22 mouse cellular contexts compared by ENCODE assay signal in genomic region chr8:104309441-104310155, GRCm38 (mm10). TPM values are rescaled to one million over a fixed set of nuclear protein-coding genes. Genes with fewer than 3 reads are reported as not detected.
DNase-seq lines count a peak whose midpoint lies in the region; TF ChIP-seq lines count a peak whose summit lies in the region.
"Not testable (repeated sequence)": the region's sequence is repeated elsewhere in the genome, so short reads cannot be mapped to it uniquely, and the experiment has no call there.
"Had no signal": no experiment of that assay in that cellular context is flagged by ENCODE, and none has a peak within 500 bp of the region (broad histone marks: within the 10 kb centered on the region; RNA-seq: fewer than 3 reads in every experiment).

Gene Gm45711 (minus strand): TSS chr8:104310081.
Gene Cmtm1 (minus strand): TSS chr8:104310145.

- H3K4me3 ChIP-seq in kidney, adult 2 months (ENCODE audit: insufficient read depth, low read depth, low read length); liver, adult 2 months (ENCODE audit: insufficient read depth, low read depth, low read length): not testable (repeated sequence)
- H3K4me3 ChIP-seq in testis, adult 2 months (ENCODE audit: control insufficient read depth, low read depth, low read length): peak within 1 kb of the TSS; percentile 73

- H3K9ac ChIP-seq in liver, adult 2 months (ENCODE audit: low read depth, low read length): not testable (repeated sequence)

- WGBS in kidney, adult 2 months: 81% methylated on average over 36 of the region's 36 CpGs
- WGBS in liver, adult 2 months: 73% methylated on average over 36 of the region's 36 CpGs

- not testable (repeated sequence) for TF ChIP-seq POLR2A in kidney, adult 2 months (IDR thresholded peaks at IDR 0.05; ENCODE audit: low read depth, low read length); liver, adult 2 months (IDR thresholded peaks at IDR 0.05; ENCODE audit: extremely low read depth, insufficient read depth, low read length)
- TF ChIP-seq POLR2A in testis, adult 2 months (IDR thresholded peaks at IDR 0.05; ENCODE audit: control insufficient read depth, low read depth, low read length): peak; percentile 40; the same call in 1 of the 2 replicates

- TF ChIP-seq CTCF in kidney, adult 2 months (conservative IDR thresholded peaks at IDR 0.05; ENCODE audit: insufficient read depth, insufficient read length, low read depth, low read length); liver, adult 2 months (IDR thresholded peaks at IDR 0.05; ENCODE audit: low read depth, low read length); testis, adult 2 months (IDR thresholded peaks at IDR 0.05; ENCODE audit: control insufficient read depth, insufficient read depth, insufficient replicate concordance, low read depth, low read length): not testable (repeated sequence)

- H3K79me2 ChIP-seq in liver, adult 2 months (ENCODE audit: control insufficient read depth, insufficient read depth, low read length): not testable (repeated sequence)

- H3K27ac ChIP-seq in kidney, adult 2 months (ENCODE audit: insufficient read depth, low read depth, low read length); liver, adult 2 months (replicated peaks; ENCODE audit: insufficient read depth, low read depth, low read length): not testable (repeated sequence)
- H3K27ac ChIP-seq in testis, adult 2 months (ENCODE audit: control insufficient read depth, insufficient read depth, low read depth, low read length): peak within 1 kb of the TSS; percentile 45; the same call in 1 of the 2 replicates

- not testable (repeated sequence) for H3K36me3 ChIP-seq in kidney, adult 2 months (ENCODE audit: control insufficient read depth, insufficient read depth, low read length); liver, adult 2 months (ENCODE audit: control insufficient read depth, insufficient read depth, low read length); testis, adult 2 months (ENCODE audit: control insufficient read depth, insufficient read depth, low read length)

- H3K4me1 ChIP-seq in kidney, adult 2 months (ENCODE audit: control insufficient read depth, insufficient read depth, low read length); liver, adult 2 months (ENCODE audit: control insufficient read depth, insufficient read depth, low read length); testis, adult 2 months (ENCODE audit: control insufficient read depth, insufficient read depth, low read length): not testable (repeated sequence)

- not testable (repeated sequence) for H3K27me3 ChIP-seq in kidney, adult 2 months (replicated peaks; ENCODE audit: control insufficient read depth, insufficient read depth, low read length); liver, adult 2 months (ENCODE audit: control insufficient read depth, insufficient read depth, low read length); testis, adult 2 months (ENCODE audit: control insufficient read depth, insufficient read depth, low read length)

- intact Hi-C loops in gastrocnemius, postnatal 36 days (cut with DNase I); heart, postnatal 14 days (cut with DNase I): not testable (repeated sequence)

- DNase-seq in adrenal gland, adult 18-20 months (ENCODE audit: low spot score in 2 of 2): peak; percentile 33 to 60
- peak; percentile 19 for DNase-seq in cerebellum, adult 11 months
- DNase-seq in cerebellum, postnatal 25 days: peak; percentile 50 to 54
- peak; percentile 61 to 68 for DNase-seq in gastrocnemius, postnatal 36 days
- peak; percentile 14 to 35 for DNase-seq in heart, postnatal 14 days
- peak; percentile 16 for DNase-seq in kidney, adult 2 months
- peak; percentile 20 for DNase-seq in liver, adult 2 months (ENCODE audit: extremely low read depth, low read depth, low spot score)

RNA-seq across cellular contexts. Expression of gene Gm45711, which starts in this region (rescaled TPM):
- total RNA-seq in adrenal gland, adult 18-20 months (2021): not detected
- total RNA-seq in gastrocnemius, postnatal 36 days (2021): not detected
- not detected for total RNA-seq in heart, postnatal 14 days (2021)
- polyA plus RNA-seq in kidney, adult 2 months (2012; rRNA removed): not detected in 2 replicates
- not detected in 2 replicates for total RNA-seq in liver, adult 2 months (2014; rRNA removed)
- not detected in 2 replicates for polyA plus RNA-seq in liver, adult 2 months (2012; rRNA removed)
- polyA plus RNA-seq in testis, adult 2 months (2012; rRNA removed): 52.5 and 57.0 TPM in 2 replicates
- total RNA-seq: megakaryocyte-erythroid progenitor cell, adult 5-6 weeks; MEL had no signal
- polyA plus RNA-seq: brain, embryonic 14.5 days; C2C12; cortical plate, adult 2 months; embryonic facial prominence, embryonic 14.5 days; forebrain, embryonic 10.5 days; heart, embryonic 11.5 days; hindbrain, embryonic 11.5 days; intestine, postnatal 0 days; limb, embryonic 12.5 days; liver, embryonic 15.5 days; neural tube, embryonic 12.5 days; small intestine, adult 2 months had no signal

RNA-seq across cellular contexts. Expression of gene Cmtm1, which starts in this region (rescaled TPM):
- total RNA-seq in adrenal gland, adult 18-20 months (2021): under 1 TPM; 0.19 to 0.46 TPM
- not detected for total RNA-seq in gastrocnemius, postnatal 36 days (2021)
- not detected for total RNA-seq in heart, postnatal 14 days (2021)
- not detected in 2 replicates for polyA plus RNA-seq in kidney, adult 2 months (2012; rRNA removed)
- total RNA-seq in liver, adult 2 months (2014; rRNA removed): not detected in 2 replicates
- polyA plus RNA-seq in liver, adult 2 months (2012; rRNA removed): not detected in 2 replicates
- 14.7 TPM in 2 replicates for polyA plus RNA-seq in testis, adult 2 months (2012; rRNA removed)
- total RNA-seq: megakaryocyte-erythroid progenitor cell, adult 5-6 weeks; MEL had no signal
- polyA plus RNA-seq: C2C12; cortical plate, adult 2 months; embryonic facial prominence, embryonic 14.5 days; forebrain, embryonic 10.5 days; heart, embryonic 11.5 days; hindbrain, embryonic 11.5 days; intestine, postnatal 0 days; limb, embryonic 12.5 days; liver, embryonic 15.5 days; neural tube, embryonic 12.5 days; small intestine, adult 2 months had no signal

Comparison
In these comparisons a context has a peak if more than half of its experiments do, and no peak if none do; other contexts are left out.
1. RNA of gene Gm45711 (polyA plus RNA-seq): 52.5 to 57.0 TPM in testis, adult 2 months; not detected in kidney, adult 2 months and not detected in liver, adult 2 months; every median in the first group is over 10 times any median in the second.
2. RNA of gene Cmtm1 (polyA plus RNA-seq): 14.7 TPM in testis, adult 2 months; not detected in kidney, adult 2 months and not detected in liver, adult 2 months; every median in the first group is over 10 times any median in the second.
3. Peak in DNase-seq in adrenal gland, adult 18-20 months; RNA of the genes that start here not detected or under 1 TPM.
4. Peak in DNase-seq in gastrocnemius, postnatal 36 days; RNA of the genes that start here not detected or under 1 TPM.
5. Peak in DNase-seq in heart, postnatal 14 days; RNA of the genes that start here not detected or under 1 TPM.
6. Peak in DNase-seq in kidney, adult 2 months; RNA of the genes that start here not detected or under 1 TPM.
7. Peak in DNase-seq in liver, adult 2 months; RNA of the genes that start here not detected or under 1 TPM.
8. Peak in every context shown above with its lines, with median percentiles within 50 percentile points of each other: DNase-seq.